Mouse (Mus musculus) naive thymus-derived CD4-positive, alpha-beta T cell, adult 2 months (primary cell): ENCODE results near the gene Rrp9.

Experiments used
- DNase-seq: peaks from one replicate; pipeline ENCODE4 v3.0.0-alpha.2; 2011; ENCODE audit warnings: low read depth

The Rrp9 gene

GRCm38 (mm10) chr9:106457163-106457559 is 18.6 kb upstream of the Rrp9 start:
- DNase-seq, result no peak

GRCm38 (mm10) chr9:106457920-106458319 is 17.8 kb upstream of the Rrp9 start:
- DNase-seq, result no peak

- DNase-seq, result no peak
These were observed 15.8 kb upstream of the Rrp9 start for GRCm38 (mm10) chr9:106459946-106460345.

- DNase-seq, result no peak
These were observed 15.2 kb upstream of the Rrp9 start for GRCm38 (mm10) chr9:106460401-106461025.

- no peak for DNase-seq
These were observed 14.7 kb upstream of the Rrp9 start for GRCm38 (mm10) chr9:106461026-106461415.

- DNase-seq, result no peak
These were observed 13.9 kb upstream of the Rrp9 start for GRCm38 (mm10) chr9:106461641-106462429.

GRCm38 (mm10) chr9:106462430-106462800 is 13.3 kb upstream of the Rrp9 start:
- DNase-seq, result no peak

- no peak for DNase-seq
These were observed 12.4 kb upstream of the Rrp9 start for GRCm38 (mm10) chr9:106463122-106464063.

- peak; percentile 33 for DNase-seq
These were observed 10.8 kb upstream of the Rrp9 start for GRCm38 (mm10) chr9:106464751-106465541.

GRCm38 (mm10) chr9:106465571-106466200 is 10.1 kb upstream of the Rrp9 start, which contains the start of gene Gpr62:
Gene Gpr62 (minus strand): TSS chr9:106465938.
- DNase-seq, result no peak

GRCm38 (mm10) chr9:106466721-106467120 is 9.0 kb upstream of the Rrp9 start:
- DNase-seq, result no peak

- DNase-seq, result no peak
These were observed 8.0 kb upstream of the Rrp9 start for GRCm38 (mm10) chr9:106467746-106468145.

- DNase-seq, result peak; percentile 33
These were observed 6.4 kb upstream of the Rrp9 start for GRCm38 (mm10) chr9:106469317-106469716.

GRCm38 (mm10) chr9:106469776-106470175 is 6.0 kb upstream of the Rrp9 start:
- DNase-seq, result no peak

GRCm38 (mm10) chr9:106470991-106471750 is 4.6 kb upstream of the Rrp9 start:
- no peak for DNase-seq

GRCm38 (mm10) chr9:106471892-106472291 is 3.9 kb upstream of the Rrp9 start:
- DNase-seq, result no peak

GRCm38 (mm10) chr9:106472321-106472720 is 3.4 kb upstream of the Rrp9 start:
- DNase-seq, result no peak

GRCm38 (mm10) chr9:106473081-106473752 is 2.5 kb upstream of the Rrp9 start:
- no peak for DNase-seq

GRCm38 (mm10) chr9:106473753-106474105 is 2.0 kb upstream of the Rrp9 start:
- no peak for DNase-seq

- peak; percentile 77 for DNase-seq
These were observed 1.3 kb upstream of the Rrp9 start for GRCm38 (mm10) chr9:106474456-106474855.
